Mouse (Mus musculus): Measurements from ENCODE around the gene Gm28035. TPM values are rescaled to one million over a fixed set of nuclear protein-coding genes. Genes with fewer than 3 reads are reported as not detected.

The Gm28035 gene
- polyA plus RNA-seq, 1 experiment from 2014 or later, result 0.05 TPM

DNA sequence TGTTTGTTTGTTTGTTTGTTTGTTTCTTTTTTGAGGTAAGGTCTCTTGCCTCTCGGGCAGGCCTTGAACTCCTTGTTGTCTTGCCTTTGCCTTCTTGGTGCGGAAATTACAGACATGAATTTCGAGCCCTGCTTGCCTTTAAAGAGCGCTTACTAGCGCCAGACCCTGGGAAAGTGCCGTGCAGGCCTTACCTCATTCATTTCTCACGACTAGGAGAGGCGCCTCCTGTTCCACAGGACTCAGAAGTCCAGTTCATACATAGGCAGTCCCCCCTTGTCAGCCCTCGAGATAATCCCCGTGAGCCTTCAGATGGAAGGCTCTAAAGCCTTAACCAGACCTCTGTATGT is 46.6 kb downstream of the Gm28035 start:
- H3K4me2 ChIP-seq (ENCODE audit: low read length), result peak overlapping the region; percentile 92
- under 1% methylated on average over 10 of the region's 10 CpGs for WGBS
- peaks cover 4% of the 10 kb centered on the region; the same call in 1 of the 2 replicates for H3K36me3 ChIP-seq (ENCODE audit: control insufficient read depth, insufficient read depth, low read length)
- H3K27ac ChIP-seq (ENCODE audit: low read depth), result peak overlapping the region; percentile 69; the same call in 1 of the 2 replicates
- H3K4me3 ChIP-seq (ENCODE audit: low read depth, low read length), result peak overlapping the region; percentile 100
- ATAC-seq (replicated peaks; ENCODE audit: low FRiP score, low TSS enrichment, low read depth), result no peak
- peaks cover 22% of the 10 kb centered on the region for H3K4me1 ChIP-seq (replicated peaks; ENCODE audit: control insufficient read depth, insufficient read depth, low read length)
- no peaks in the 10 kb centered on the region for H3K9me3 ChIP-seq (ENCODE audit: control insufficient read depth, low read length)
- H3K9ac ChIP-seq (ENCODE audit: low read length), result peak overlapping the region; percentile 69
- peak; percentile 64 for DNase-seq (ENCODE audit: low spot score)
- no peaks in the 10 kb centered on the region for H3K27me3 ChIP-seq (replicated peaks; ENCODE audit: control insufficient read depth, insufficient read depth, low read length)

DNA sequence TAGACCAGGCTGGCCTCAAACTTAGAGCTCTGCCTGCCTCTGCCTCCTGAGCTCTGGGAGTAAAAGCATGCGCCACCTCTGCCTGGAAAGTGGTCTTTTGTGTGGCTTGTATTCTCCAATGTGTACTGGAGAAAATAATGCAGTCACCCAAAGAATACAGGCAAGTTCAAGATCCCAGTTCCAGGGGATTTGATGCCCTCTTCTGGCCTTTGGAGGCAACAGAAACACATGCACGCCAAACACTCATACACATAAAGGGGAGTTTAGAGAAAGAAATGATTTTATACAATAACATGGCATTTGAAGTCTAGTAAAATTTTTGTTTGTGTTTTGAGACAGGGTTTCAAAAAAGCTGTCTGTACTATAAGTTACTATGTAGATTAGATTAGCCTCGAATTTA is 59.2 kb downstream of the Gm28035 start:
- no peak for ATAC-seq (replicated peaks; ENCODE audit: low FRiP score, low TSS enrichment, low read depth)
- Histone ChIP-seq H3K4me1 (replicated peaks; ENCODE audit: control insufficient read depth, insufficient read depth, low read length) (no peaks in the 10 kb centered on the region), H3K27me3 (replicated peaks; ENCODE audit: control insufficient read depth, insufficient read depth, low read length) (no peaks in the 10 kb centered on the region), H3K4me2 (ENCODE audit: low read length) (no peak overlapping the region), H3K9ac (ENCODE audit: low read length) (no peak overlapping the region), H3K36me3 (ENCODE audit: control insufficient read depth, insufficient read depth, low read length) (peaks cover 76% of the 10 kb centered on the region), H3K9me3 (ENCODE audit: control insufficient read depth, low read length) (no peaks in the 10 kb centered on the region), H3K27ac (ENCODE audit: low read depth) (no peak overlapping the region), H3K4me3 (ENCODE audit: low read depth, low read length) (no peak overlapping the region)
- 82% methylated on average over 3 of the region's 3 CpGs for WGBS
- DNase-seq (ENCODE audit: low spot score), result no peak

DNA sequence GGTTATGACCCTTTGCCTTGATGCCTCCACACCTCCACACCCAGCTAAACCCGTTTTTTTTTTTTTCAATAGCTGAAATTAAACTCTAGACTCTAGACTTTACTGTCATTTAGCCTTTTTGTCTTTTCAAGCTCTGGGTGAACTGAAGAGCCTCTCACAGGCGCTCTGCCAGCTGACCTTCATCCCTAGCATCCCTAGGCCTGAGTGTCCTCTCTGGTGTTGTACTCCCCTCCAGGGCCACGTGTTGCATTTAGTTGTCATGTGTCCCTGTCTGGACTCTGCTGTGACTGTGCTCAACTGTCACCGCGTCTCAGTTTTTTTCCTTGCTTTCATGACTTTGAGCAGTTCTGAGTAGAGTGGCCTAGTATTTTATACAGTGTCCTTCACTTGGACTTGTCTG is 59.6 kb downstream of the Gm28035 start:
- no peak for DNase-seq (ENCODE audit: low spot score)
- Histone ChIP-seq H3K27ac (ENCODE audit: low read depth) (no peak overlapping the region), H3K27me3 (replicated peaks; ENCODE audit: control insufficient read depth, insufficient read depth, low read length) (no peaks in the 10 kb centered on the region), H3K9me3 (ENCODE audit: control insufficient read depth, low read length) (no peaks in the 10 kb centered on the region), H3K9ac (ENCODE audit: low read length) (no peak overlapping the region), H3K36me3 (ENCODE audit: control insufficient read depth, insufficient read depth, low read length) (peaks cover 80% of the 10 kb centered on the region), H3K4me3 (ENCODE audit: low read depth, low read length) (no peak overlapping the region), H3K4me1 (replicated peaks; ENCODE audit: control insufficient read depth, insufficient read depth, low read length) (no peaks in the 10 kb centered on the region), H3K4me2 (ENCODE audit: low read length) (no peak overlapping the region)
- 90% methylated on average over 5 of the region's 5 CpGs for WGBS
- ATAC-seq (replicated peaks; ENCODE audit: low FRiP score, low TSS enrichment, low read depth), result no peak

DNA sequence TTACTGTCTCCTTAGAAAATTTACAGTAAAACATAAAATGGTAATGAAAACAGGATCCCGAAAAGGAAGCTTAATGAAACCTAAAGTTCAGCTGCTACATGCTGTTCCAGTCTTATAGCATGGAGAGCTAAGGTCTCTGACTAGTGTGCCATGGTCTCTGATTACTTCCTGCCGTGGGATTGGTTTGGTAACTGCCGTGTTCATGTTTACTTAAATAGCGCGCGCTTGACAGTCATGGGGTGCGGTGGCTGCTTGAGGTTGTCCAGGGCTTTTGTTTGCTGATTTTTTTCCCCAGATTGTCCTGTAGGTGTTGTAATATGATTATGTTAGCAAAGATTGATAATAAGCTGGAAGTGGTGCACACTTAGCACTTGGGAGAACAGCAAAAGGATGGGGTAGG is 65.7 kb downstream of the Gm28035 start:
- peaks cover 95% of the 10 kb centered on the region for H3K36me3 ChIP-seq (ENCODE audit: control insufficient read depth, insufficient read depth, low read length)

DNA sequence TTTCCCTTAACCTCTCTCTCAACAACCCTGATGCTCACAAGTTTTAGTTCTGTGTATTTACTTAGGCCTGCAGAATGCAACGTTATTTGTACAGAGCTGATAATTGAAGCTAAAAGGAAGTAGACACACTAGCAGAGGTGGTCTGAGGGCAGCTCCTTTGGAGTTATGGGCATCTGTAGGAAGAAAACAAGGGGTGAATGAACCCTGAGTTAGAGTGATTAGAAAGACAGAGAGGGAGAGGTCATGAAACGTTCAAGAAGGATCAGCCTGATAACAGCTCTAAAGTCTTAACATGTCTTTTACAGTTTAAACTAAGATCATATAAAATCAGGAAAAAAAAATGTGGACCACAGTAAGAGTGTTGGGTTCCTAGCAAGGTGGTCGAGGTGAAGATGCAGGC is 69.0 kb downstream of the Gm28035 start:
- Histone ChIP-seq H3K9me3 (ENCODE audit: control insufficient read depth, low read length) (no peaks in the 10 kb centered on the region), H3K36me3 (ENCODE audit: control insufficient read depth, insufficient read depth, low read length) (peaks cover 92% of the 10 kb centered on the region), H3K4me3 (ENCODE audit: low read depth, low read length) (no peak overlapping the region), H3K4me2 (ENCODE audit: low read length) (no peak overlapping the region), H3K9ac (ENCODE audit: low read length) (no peak overlapping the region), H3K27me3 (replicated peaks; ENCODE audit: control insufficient read depth, insufficient read depth, low read length) (no peaks in the 10 kb centered on the region), H3K27ac (ENCODE audit: low read depth) (no peak overlapping the region), H3K4me1 (replicated peaks; ENCODE audit: control insufficient read depth, insufficient read depth, low read length) (no peaks in the 10 kb centered on the region)
- WGBS, result 81% methylated on average over 3 of the region's 3 CpGs
- ATAC-seq (replicated peaks; ENCODE audit: low FRiP score, low TSS enrichment, low read depth) (no peak), DNase-seq (ENCODE audit: low spot score) (no peak)

More for the DNA sequence above, 65.7 kb downstream of the Gm28035 start:
- H3K9me3 ChIP-seq (ENCODE audit: control insufficient read depth, low read length), result no peaks in the 10 kb centered on the region
- H3K4me1 ChIP-seq (replicated peaks; ENCODE audit: control insufficient read depth, insufficient read depth, low read length), result no peaks in the 10 kb centered on the region
- no peak overlapping the region for H3K27ac ChIP-seq (ENCODE audit: low read depth)
- ATAC-seq (replicated peaks; ENCODE audit: low FRiP score, low TSS enrichment, low read depth), result no peak
- H3K4me3 ChIP-seq (ENCODE audit: low read depth, low read length), result no peak overlapping the region
- 88% methylated on average over 7 of the region's 7 CpGs for WGBS
- H3K9ac ChIP-seq (ENCODE audit: low read length), result no peak overlapping the region
- DNase-seq (ENCODE audit: low spot score), result no peak
- no peaks in the 10 kb centered on the region for H3K27me3 ChIP-seq (replicated peaks; ENCODE audit: control insufficient read depth, insufficient read depth, low read length)
- H3K4me2 ChIP-seq (ENCODE audit: low read length), result no peak overlapping the region

DNA sequence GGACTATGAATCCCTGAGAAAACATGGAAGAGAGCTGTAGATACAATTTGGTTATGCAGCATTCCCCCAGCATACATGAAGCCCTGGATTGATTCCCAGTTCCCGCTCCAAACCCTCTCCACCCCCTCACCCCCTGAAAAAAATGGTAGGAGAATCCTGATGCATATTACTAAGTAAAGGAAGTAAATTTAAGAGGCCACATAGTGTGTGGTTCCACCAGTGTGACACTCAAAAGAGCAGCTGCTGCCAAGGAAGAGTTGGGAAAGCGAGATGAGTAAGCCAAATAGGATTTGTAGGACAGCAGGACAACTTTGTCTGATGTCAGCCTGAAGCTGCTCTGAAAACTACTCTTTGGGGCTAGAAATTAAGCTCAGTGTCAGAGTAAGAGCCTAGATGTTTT is 71.1 kb downstream of the Gm28035 start:
- H3K27me3 ChIP-seq (replicated peaks; ENCODE audit: control insufficient read depth, insufficient read depth, low read length), result no peaks in the 10 kb centered on the region
- peaks cover 93% of the 10 kb centered on the region for H3K36me3 ChIP-seq (ENCODE audit: control insufficient read depth, insufficient read depth, low read length)
- no peaks in the 10 kb centered on the region for H3K4me1 ChIP-seq (replicated peaks; ENCODE audit: control insufficient read depth, insufficient read depth, low read length)
- H3K27ac ChIP-seq (ENCODE audit: low read depth), result no peak overlapping the region
- DNase-seq (ENCODE audit: low spot score) (no peak), ATAC-seq (replicated peaks; ENCODE audit: low FRiP score, low TSS enrichment, low read depth) (no peak)
- no peak overlapping the region for H3K4me2 ChIP-seq (ENCODE audit: low read length)
- H3K9me3 ChIP-seq (ENCODE audit: control insufficient read depth, low read length), result no peaks in the 10 kb centered on the region
- WGBS, result 90% methylated on average over 2 of the region's 2 CpGs
- H3K4me3 ChIP-seq (ENCODE audit: low read depth, low read length), result no peak overlapping the region
- no peak overlapping the region for H3K9ac ChIP-seq (ENCODE audit: low read length)

DNA sequence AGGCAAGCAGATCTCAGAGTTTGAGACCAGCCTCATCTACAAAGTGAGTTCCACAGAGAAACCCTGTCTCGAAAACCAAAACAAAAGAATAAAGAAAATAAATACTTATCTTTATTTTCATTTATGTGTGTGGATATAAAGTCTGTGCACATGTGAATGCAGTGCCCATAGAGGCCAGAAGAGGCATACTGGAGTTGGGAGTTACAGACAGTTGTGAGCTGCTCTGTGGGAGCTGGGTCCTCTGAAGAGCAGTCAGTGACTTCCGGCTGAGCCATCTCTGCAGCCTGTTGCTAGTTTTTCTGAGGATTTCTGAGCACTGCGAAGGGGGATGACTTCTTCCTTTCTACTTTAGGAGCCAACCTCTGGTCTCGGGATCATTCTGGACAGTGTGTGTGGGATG is 75.8 kb downstream of the Gm28035 start:
- Histone ChIP-seq H3K36me3 (ENCODE audit: control insufficient read depth, insufficient read depth, low read length) (peaks cover 93% of the 10 kb centered on the region), H3K9ac (ENCODE audit: low read length) (no peak overlapping the region), H3K4me1 (replicated peaks; ENCODE audit: control insufficient read depth, insufficient read depth, low read length) (no peaks in the 10 kb centered on the region), H3K27ac (ENCODE audit: low read depth) (no peak overlapping the region), H3K27me3 (replicated peaks; ENCODE audit: control insufficient read depth, insufficient read depth, low read length) (no peaks in the 10 kb centered on the region), H3K4me3 (ENCODE audit: low read depth, low read length) (no peak overlapping the region), H3K4me2 (ENCODE audit: low read length) (no peak overlapping the region), H3K9me3 (ENCODE audit: control insufficient read depth, low read length) (no peaks in the 10 kb centered on the region)
- DNase-seq (ENCODE audit: low spot score), result no peak
- ATAC-seq (replicated peaks; ENCODE audit: low FRiP score, low TSS enrichment, low read depth), result no peak
- WGBS, result 98% methylated on average over 4 of the region's 4 CpGs

DNA sequence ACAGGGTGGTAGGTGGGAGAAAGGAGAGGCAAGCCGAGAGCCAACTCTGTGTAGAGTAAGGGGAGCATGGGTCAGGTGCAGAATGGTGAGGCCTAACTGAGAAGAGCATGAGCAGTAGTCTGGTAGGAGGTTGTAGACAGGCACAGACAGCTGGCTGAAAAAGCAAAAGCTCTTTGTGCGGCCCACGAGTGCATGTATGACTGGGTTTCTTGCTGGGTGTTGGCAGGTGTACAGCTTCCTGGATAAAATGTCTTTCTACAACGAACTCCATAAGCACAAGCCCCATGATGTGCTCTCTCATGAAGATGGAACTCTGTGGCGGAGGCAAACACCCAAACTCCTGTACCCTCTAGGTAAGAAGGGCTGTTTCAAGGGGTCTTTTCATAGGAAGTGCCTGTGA is 76.6 kb downstream of the Gm28035 start:
- Histone ChIP-seq H3K36me3 (ENCODE audit: control insufficient read depth, insufficient read depth, low read length) (peaks cover 96% of the 10 kb centered on the region), H3K9me3 (ENCODE audit: control insufficient read depth, low read length) (no peaks in the 10 kb centered on the region), H3K4me3 (ENCODE audit: low read depth, low read length) (no peak overlapping the region), H3K27me3 (replicated peaks; ENCODE audit: control insufficient read depth, insufficient read depth, low read length) (no peaks in the 10 kb centered on the region), H3K4me1 (replicated peaks; ENCODE audit: control insufficient read depth, insufficient read depth, low read length) (no peaks in the 10 kb centered on the region), H3K27ac (ENCODE audit: low read depth) (no peak overlapping the region), H3K4me2 (ENCODE audit: low read length) (no peak overlapping the region), H3K9ac (ENCODE audit: low read length) (no peak overlapping the region)
- 94% methylated on average over 5 of the region's 5 CpGs for WGBS
- DNase-seq (ENCODE audit: low spot score) (no peak), ATAC-seq (replicated peaks; ENCODE audit: low FRiP score, low TSS enrichment, low read depth) (no peak)

DNA sequence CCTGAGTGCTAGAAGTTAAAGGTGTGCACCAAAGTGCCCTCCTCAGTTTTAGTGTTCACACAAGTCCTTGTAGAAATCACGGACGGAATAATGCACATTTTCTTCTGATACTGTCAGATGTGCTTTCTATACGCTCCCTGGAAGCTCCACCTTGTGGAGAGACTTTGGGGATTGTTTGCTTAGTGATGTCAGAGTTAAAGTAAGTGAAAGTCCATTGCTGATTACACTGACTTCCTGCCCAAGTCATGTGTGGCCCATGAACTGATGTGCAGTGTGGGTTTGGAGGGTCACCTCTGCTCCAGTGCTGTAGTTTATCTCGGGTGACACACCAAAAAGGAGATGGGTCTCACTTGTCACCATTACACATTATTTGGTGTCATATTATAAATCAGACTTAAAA is 78.9 kb downstream of the Gm28035 start:
- H3K9ac ChIP-seq (ENCODE audit: low read length), result no peak overlapping the region
- DNase-seq (ENCODE audit: low spot score) (no peak), ATAC-seq (replicated peaks; ENCODE audit: low FRiP score, low TSS enrichment, low read depth) (no peak)
- 78% methylated on average over 4 of the region's 4 CpGs for WGBS
- no peak overlapping the region for H3K4me3 ChIP-seq (ENCODE audit: low read depth, low read length)
- H3K27me3 ChIP-seq (replicated peaks; ENCODE audit: control insufficient read depth, insufficient read depth, low read length), result no peaks in the 10 kb centered on the region
- no peaks in the 10 kb centered on the region for H3K9me3 ChIP-seq (ENCODE audit: control insufficient read depth, low read length)
- no peak overlapping the region for H3K27ac ChIP-seq (ENCODE audit: low read depth)
- no peaks in the 10 kb centered on the region for H3K4me1 ChIP-seq (replicated peaks; ENCODE audit: control insufficient read depth, insufficient read depth, low read length)
- peaks cover 97% of the 10 kb centered on the region for H3K36me3 ChIP-seq (ENCODE audit: control insufficient read depth, insufficient read depth, low read length)
- no peak overlapping the region for H3K4me2 ChIP-seq (ENCODE audit: low read length)

Measured in intestine, embryonic 14.5 days (tissue).